Mouse (Mus musculus) neural tube, embryonic 11.5 days (tissue): Measurements from ENCODE around the gene Acss2. TPM values are rescaled to one million over a fixed set of nuclear protein-coding genes. Genes with fewer than 3 reads are reported as not detected.

Experiments
- ATAC-seq: fragments of 200-750 bp; cut with Nextera tagmentation; 2 replicates; pipeline ENCODE4 v1.8.0; 2017; ENCODE audit warnings: moderate number of reproducible peaks, mild to moderate bottlenecking, moderate TSS enrichment, moderate library complexity; ENCODE audit not compliant: insufficient read depth, low FRiP score, low TSS enrichment
- DNase-seq: peaks from one replicate; pipeline ENCODE4 v3.0.0-alpha.2; 2015; ENCODE audit warnings: low spot score
- H3K27ac ChIP-seq: fragments of 300-500 bp; sonication (generic); 2 replicates; pipeline ENCODE4 v1.5.1; 2014; ENCODE audit warnings: low read depth, mild to moderate bottlenecking, low read length
- H3K27me3 ChIP-seq: fragments of 300-500 bp; sonication (generic); 2 replicates; pipeline ENCODE4 v1.6.1; 2014; ENCODE audit warnings: mild to moderate bottlenecking, low read length, mixed read lengths; ENCODE audit not compliant: control insufficient read depth, insufficient read depth
- H3K36me3 ChIP-seq: fragments of 300-500 bp; sonication (generic); 2 replicates; pipeline ENCODE4 v1.6.1; 2014; ENCODE audit warnings: mild to moderate bottlenecking, low read length, moderate library complexity, mixed read lengths; ENCODE audit not compliant: control insufficient read depth, insufficient read depth
- H3K4me1 ChIP-seq: fragments of 300-500 bp; sonication (generic); 2 replicates; pipeline ENCODE4 v1.6.1; 2014; ENCODE audit warnings: low read length, mixed read lengths; ENCODE audit not compliant: control insufficient read depth, insufficient read depth
- H3K4me2 ChIP-seq: fragments of 300-500 bp; sonication (generic); 2 replicates; pipeline ENCODE4 v1.6.1; 2014; ENCODE audit warnings: low read depth, mild to moderate bottlenecking, moderate library complexity
- H3K4me3 ChIP-seq: fragments of 300-500 bp; sonication (generic); 2 replicates; pipeline ENCODE4 v1.5.1; 2014; ENCODE audit warnings: low read depth, low read length
- H3K9ac ChIP-seq: fragments of 300-500 bp; sonication (generic); 2 replicates; pipeline ENCODE4 v1.6.1; 2014; ENCODE audit warnings: mild to moderate bottlenecking, low read length
- H3K9me3 ChIP-seq: fragments of 300-500 bp; sonication (generic); 2 replicates; pipeline ENCODE4 v1.6.1; 2016; ENCODE audit warnings: low read length; ENCODE audit not compliant: control insufficient read depth
- WGBS: fragments of 180-500 bp; shearing (Covaris S2); extraction: QIAGEN DNeasy Blood & Tissue Kit; methylation state at CpG from one replicate; pipeline ENCODE4 v1.1.7; 2014; 5-methylcytosine and 5-hydroxymethylcytosine counted together
- polyA plus RNA-seq: library from polyadenylated mRNA; unstranded; fragments of >200 nt; fragmentation: Nextera tagmentation; extraction: Ambion mirVana; gene quantifications from 2 replicates; pipeline ENCODE4 v1.2.1, GENCODE M21; 2014

Acss2 gene
- polyA plus RNA-seq, 1 experiment from 2014 or later = 28.8 TPM

DNA sequence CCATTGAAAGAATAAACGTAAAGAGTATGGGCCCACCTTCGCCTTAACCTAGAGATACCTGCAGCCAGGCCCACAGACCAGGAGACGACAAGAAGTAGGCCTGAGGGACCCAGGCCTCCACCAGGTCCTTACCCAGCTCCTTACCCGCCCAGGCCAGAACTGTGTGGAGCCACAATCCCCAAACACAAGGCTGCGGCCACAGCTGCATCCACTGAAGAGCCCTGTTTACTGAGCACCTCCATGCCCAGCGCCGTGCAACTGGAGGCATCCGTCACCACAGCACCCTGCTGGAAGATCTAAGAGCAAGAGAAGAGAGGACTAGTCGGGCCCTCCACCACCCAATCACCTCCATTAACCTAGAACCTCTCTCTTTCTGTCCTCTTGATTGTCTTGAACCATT, 11.9 kb upstream of the Acss2 start:
- no peaks in the 10 kb centered on the region for H3K9me3 ChIP-seq

DNA sequence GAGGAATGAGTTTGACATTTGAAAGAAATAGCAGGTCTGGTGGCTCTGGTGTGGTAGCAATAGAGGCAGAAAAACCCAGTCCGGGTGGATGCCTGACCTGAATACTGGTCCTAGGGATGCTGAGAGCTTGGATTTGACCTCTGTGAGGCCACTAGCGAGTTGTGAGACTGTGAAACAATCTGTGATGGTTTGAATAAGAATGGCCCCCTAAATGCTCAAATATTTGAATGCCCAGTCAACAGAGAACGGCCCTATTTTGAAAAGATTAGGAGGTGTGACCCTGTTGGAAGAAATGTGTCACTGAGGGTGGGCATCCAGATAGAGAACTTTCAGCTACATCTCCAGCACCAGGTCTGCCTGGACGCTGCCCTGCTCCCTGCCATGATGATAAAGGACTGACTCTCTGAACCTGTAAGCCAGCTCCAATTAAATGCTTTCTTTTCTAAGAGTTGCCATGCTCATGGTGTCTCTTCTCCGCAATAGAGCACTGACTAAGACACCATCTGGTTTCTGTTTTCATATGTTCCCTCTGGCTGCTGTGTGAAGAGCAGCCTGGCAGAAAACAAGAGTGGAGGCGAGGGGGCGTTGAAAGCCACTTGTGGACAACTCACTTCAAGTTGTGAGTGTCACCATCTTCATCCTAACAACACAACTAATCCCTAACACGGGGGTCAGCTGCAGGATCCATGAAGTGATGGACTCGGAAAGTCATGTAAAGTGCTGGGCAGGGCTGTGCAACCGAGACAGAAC, 9.9 kb upstream of the Acss2 start:
- 78% methylated on average over 10 of the region's 10 CpGs for WGBS
- H3K36me3 ChIP-seq = no peaks in the 10 kb centered on the region
- no peaks in the 10 kb centered on the region for H3K9me3 ChIP-seq
- no peak overlapping the region for H3K9ac ChIP-seq
- ATAC-seq (no peak), DNase-seq (no peak)
- no peak overlapping the region for H3K4me3 ChIP-seq
- H3K4me2 ChIP-seq = no peak overlapping the region
- H3K4me1 ChIP-seq = no peaks in the 10 kb centered on the region
- no peaks in the 10 kb centered on the region for H3K27me3 ChIP-seq
- H3K27ac ChIP-seq = no peak overlapping the region

More for the DNA sequence above, 11.9 kb upstream of the Acss2 start:
- ATAC-seq (no peak), DNase-seq (no peak)
- H3K27me3 ChIP-seq = no peaks in the 10 kb centered on the region
- WGBS = 93% methylated on average over 9 of the region's 9 CpGs
- H3K27ac ChIP-seq = no peak overlapping the region
- H3K4me2 ChIP-seq = no peak overlapping the region
- H3K36me3 ChIP-seq = no peaks in the 10 kb centered on the region
- no peak overlapping the region for H3K9ac ChIP-seq
- no peak overlapping the region for H3K4me3 ChIP-seq
- no peaks in the 10 kb centered on the region for H3K4me1 ChIP-seq

- H3K4me2 ChIP-seq = no peak overlapping the region
- DNase-seq (peak; percentile 40), ATAC-seq (no peak)
These were observed 5.3 kb upstream of the Acss2 start for GRCm38 (mm10) chr2:155512479-155512878.

DNA sequence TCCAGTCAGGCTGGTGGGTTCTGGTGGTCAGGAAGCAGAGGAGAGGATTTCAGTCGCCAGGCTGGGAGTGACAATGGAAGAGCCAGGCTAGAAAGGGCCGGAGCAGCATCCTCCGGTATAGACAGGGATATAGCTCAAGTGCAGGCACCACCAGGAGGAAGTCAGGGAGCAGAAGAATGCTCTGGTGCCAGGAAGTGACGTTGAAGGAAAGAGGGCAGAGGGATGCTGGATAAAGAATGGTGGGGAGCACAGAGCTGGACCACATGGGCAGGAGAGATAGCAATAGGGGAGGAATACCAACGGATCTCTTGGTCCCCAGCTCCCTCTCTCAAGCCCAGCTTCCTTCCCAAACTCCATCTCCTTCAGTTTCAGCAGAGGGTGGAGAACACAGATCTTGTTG, 4.2 kb upstream of the Acss2 start:
- H3K27ac ChIP-seq = no peak overlapping the region
- no peaks in the 10 kb centered on the region for H3K36me3 ChIP-seq
- H3K4me2 ChIP-seq = peak overlapping the region; percentile 83
- H3K9me3 ChIP-seq = no peaks in the 10 kb centered on the region
- peak overlapping the region; percentile 23; the same call in 1 of the 2 replicates for H3K9ac ChIP-seq
- no peaks in the 10 kb centered on the region for H3K27me3 ChIP-seq
- DNase-seq (no peak), ATAC-seq (no peak)
- WGBS = 75% methylated on average over 5 of the region's 5 CpGs
- H3K4me3 ChIP-seq = no peak overlapping the region; the same call in 1 of the 2 replicates
- peaks cover 12% of the 10 kb centered on the region for H3K4me1 ChIP-seq

More at GRCm38 (mm10) chr2:155512479-155512878, 5.3 kb upstream of the Acss2 start:
- no peaks in the 10 kb centered on the region for H3K9me3 ChIP-seq
- H3K4me1 ChIP-seq = peaks cover 12% of the 10 kb centered on the region
- WGBS = 54% methylated on average over 4 of the region's 4 CpGs
- H3K27ac ChIP-seq = no peak overlapping the region
- H3K9ac ChIP-seq = no peak overlapping the region
- no peak overlapping the region for H3K4me3 ChIP-seq
- no peaks in the 10 kb centered on the region for H3K27me3 ChIP-seq
- H3K36me3 ChIP-seq = no peaks in the 10 kb centered on the region

DNA sequence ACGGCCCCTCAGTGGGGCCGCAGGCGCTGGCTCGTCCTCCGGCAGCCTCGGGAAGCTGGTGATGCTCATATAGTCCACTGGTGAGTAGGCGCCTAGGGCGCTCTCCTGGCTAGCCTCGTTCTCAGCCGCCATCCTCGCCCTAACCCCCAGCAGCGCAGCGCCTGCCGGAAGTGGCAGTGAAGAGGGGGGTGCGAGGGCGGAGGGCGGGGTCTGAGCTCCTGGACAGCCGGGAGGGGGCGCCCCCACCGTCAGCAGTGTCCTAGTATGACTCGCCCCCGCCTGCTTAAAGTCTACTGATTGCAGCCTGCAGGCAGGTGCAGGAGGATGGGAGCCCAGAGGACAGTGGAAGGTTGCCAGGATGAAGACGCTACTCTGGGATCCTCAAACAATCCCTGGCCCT, 3.1 kb upstream of the Acss2 start:
- no peak overlapping the region for H3K27ac ChIP-seq

DNA sequence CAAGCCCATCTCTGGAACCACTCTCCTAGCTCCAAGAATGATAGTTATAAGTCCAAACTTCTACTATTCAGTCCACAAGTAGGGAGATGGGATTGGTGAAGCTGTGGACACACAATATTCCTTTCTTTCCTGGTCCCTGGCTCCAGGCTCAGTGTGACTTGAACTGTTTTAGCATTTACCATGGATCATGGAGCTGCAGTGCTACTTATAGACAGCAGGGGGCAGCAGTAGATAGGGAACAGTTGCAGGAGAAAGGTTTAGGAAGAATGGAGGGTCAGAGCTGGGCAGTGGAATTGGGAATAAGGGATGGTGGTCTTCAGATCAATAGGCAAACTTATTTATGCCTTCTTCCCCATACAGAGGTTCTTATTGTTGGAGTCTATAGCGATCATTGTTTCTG, 1.8 kb upstream of the Acss2 start:
- DNase-seq (peak; percentile 70), ATAC-seq (no peak)
- peaks cover 16% of the 10 kb centered on the region for H3K4me1 ChIP-seq
- no peak overlapping the region for H3K9ac ChIP-seq
- H3K27ac ChIP-seq = no peak overlapping the region
- no peak overlapping the region for H3K4me2 ChIP-seq
- no peaks in the 10 kb centered on the region for H3K27me3 ChIP-seq
- no peaks in the 10 kb centered on the region for H3K9me3 ChIP-seq
- no peaks in the 10 kb centered on the region for H3K36me3 ChIP-seq
- 8% methylated on average over 1 of the region's 1 CpGs for WGBS
- H3K4me3 ChIP-seq = no peak overlapping the region

More for the DNA sequence above, 3.1 kb upstream of the Acss2 start:
- Histone ChIP-seq H3K9ac (peak overlapping the region; percentile 76), H3K36me3 (no peaks in the 10 kb centered on the region), H3K9me3 (no peaks in the 10 kb centered on the region), H3K4me2 (peak overlapping the region; percentile 83), H3K4me3 (peak overlapping the region; percentile 50), H3K27me3 (no peaks in the 10 kb centered on the region), H3K4me1 (peaks cover 16% of the 10 kb centered on the region)
- 1% methylated on average over 18 of the region's 23 CpGs for WGBS
- DNase-seq (peak; percentile 78), ATAC-seq (peak; percentile 15; the same call in 1 of the 2 replicates)

- Histone ChIP-seq H3K36me3 (no peaks in the 10 kb centered on the region), H3K9me3 (no peaks in the 10 kb centered on the region), H3K27ac (no peak overlapping the region), H3K4me1 (peaks cover 16% of the 10 kb centered on the region), H3K27me3 (no peaks in the 10 kb centered on the region), H3K9ac (peak overlapping the region; percentile 71), H3K4me2 (peak overlapping the region; percentile 81), H3K4me3 (peak overlapping the region; percentile 69)
- ATAC-seq (no peak), DNase-seq (no peak)
- 29% methylated on average over 18 of the region's 18 CpGs for WGBS
These were observed 953 bp downstream of the Acss2 start for GRCm38 (mm10) chr2:155518531-155519270.

- no peak for DNase-seq
- no peak overlapping the region for H3K4me3 ChIP-seq
- no peak overlapping the region for H3K27ac ChIP-seq
- no peak overlapping the region for H3K4me2 ChIP-seq
- no peak overlapping the region for H3K9ac ChIP-seq
- H3K27me3 ChIP-seq = no peaks in the 10 kb centered on the region
- 68% methylated on average over 5 of the region's 5 CpGs for WGBS
- H3K4me1 ChIP-seq = peaks cover 2% of the 10 kb centered on the region; the same call in 1 of the 2 replicates
- no peaks in the 10 kb centered on the region for H3K9me3 ChIP-seq
- no peak for ATAC-seq
- no peaks in the 10 kb centered on the region for H3K36me3 ChIP-seq
These were observed 6.0 kb downstream of the Acss2 start for GRCm38 (mm10) chr2:155523706-155524105.
